Mouse (Mus musculus) Patski (cell line): ENCODE measurements around the gene Iqcd. TPM values are rescaled to one million over a fixed set of nuclear protein-coding genes. Genes with fewer than 3 reads are reported as not detected.

Experiments
- ATAC-seq: fragments of 100-300 bp; one replicate; pipeline ENCODE4 v1.8.0; 2021
- CTCF ChIA-PET: fragments of 350-600 bp; sonication (Branson Sonifier 250); formaldehyde crosslinking; loops from one replicate; lab custom pipeline; 2022; ENCODE audit warnings: inconsistent platforms; lab: Charles Lee
- POLR2A ChIA-PET: fragments of 350-600 bp; sonication (Branson Sonifier 250); formaldehyde crosslinking; loops from one replicate; lab custom pipeline; 2022; ENCODE audit warnings: antibody characterized with exemption, inconsistent platforms; lab: Charles Lee
- DNase-seq: peaks from one replicate; pipeline ENCODE4 v3.0.0-alpha.2; 2011; ENCODE audit warnings: low read depth, low spot score
- H3K27me3 ChIP-seq: fragments of 371-371 bp; one replicate; pipeline ENCODE4 v1.5.1; 2021
- CTCF ChIP-seq: fragments of 100-300 bp; IDR thresholded peaks from one replicate; pipeline ENCODE4 v1.5.1; 2021
- in situ Hi-C: fragments of 300-500 bp; cut with MboI; formaldehyde crosslinking; loops from 3 replicates; pipeline ENCODE4 v1.11.1; 2018; ENCODE audit warnings: low pct_unique_long_range_greater_than_20kb, mixed read lengths
- polyA plus RNA-seq: library from polyadenylated mRNA; unstranded; gene quantifications from one replicate; pipeline ENCODE4 v1.2.3, GENCODE M21; 2021

Iqcd gene
- polyA plus RNA-seq, 1 experiment from 2014 or later = 10.5 TPM

DNA sequence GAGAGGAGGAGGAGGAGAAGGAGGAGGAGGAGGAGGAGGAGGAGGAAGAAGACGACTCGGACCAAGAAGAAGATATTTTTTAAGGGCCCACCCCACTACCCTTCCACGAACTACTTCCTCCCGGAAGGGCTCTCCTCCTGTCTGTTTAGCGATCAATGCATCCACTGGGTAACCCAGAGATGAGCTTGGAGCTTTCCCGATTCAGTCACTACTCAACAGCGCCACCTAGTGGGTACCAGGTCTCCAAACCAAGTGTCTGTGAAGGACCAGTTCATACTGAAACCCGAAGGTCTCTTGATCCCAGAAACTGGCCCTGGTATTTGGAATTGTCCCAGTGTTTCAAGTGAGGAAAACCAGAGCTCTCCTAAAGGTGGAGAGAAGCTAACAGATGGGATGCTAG lies 16.9 kb downstream of the Iqcd start:
- TF ChIP-seq CTCF = no peak
- ChIA-PET CTCF (interaction anchor here (0.7 to 3.0 kb wide), 29 partner anchors 8 to 140 kb away, joined by 3 to 54 read pairs (median 8); partner anchors contain the start of genes Iqcd, Plbd2, Slc8b1 and Tpcn1), POLR2A (interaction anchor here (0.5 to 1.7 kb wide), 4 partner anchors 18 to 110 kb away, joined by 3 to 8 read pairs (median 5); partner anchors contain the start of genes Iqcd and Tpcn1)
- DNase-seq (no peak), ATAC-seq (peak; percentile 49)
- H3K27me3 ChIP-seq = no peaks in the 10 kb centered on the region
- in situ Hi-C loops = loop anchor here (5.0 to 25.0 kb wide), 2 partner anchors 103 to 468 kb away; partner anchors contain the start of gene Plbd2

DNA sequence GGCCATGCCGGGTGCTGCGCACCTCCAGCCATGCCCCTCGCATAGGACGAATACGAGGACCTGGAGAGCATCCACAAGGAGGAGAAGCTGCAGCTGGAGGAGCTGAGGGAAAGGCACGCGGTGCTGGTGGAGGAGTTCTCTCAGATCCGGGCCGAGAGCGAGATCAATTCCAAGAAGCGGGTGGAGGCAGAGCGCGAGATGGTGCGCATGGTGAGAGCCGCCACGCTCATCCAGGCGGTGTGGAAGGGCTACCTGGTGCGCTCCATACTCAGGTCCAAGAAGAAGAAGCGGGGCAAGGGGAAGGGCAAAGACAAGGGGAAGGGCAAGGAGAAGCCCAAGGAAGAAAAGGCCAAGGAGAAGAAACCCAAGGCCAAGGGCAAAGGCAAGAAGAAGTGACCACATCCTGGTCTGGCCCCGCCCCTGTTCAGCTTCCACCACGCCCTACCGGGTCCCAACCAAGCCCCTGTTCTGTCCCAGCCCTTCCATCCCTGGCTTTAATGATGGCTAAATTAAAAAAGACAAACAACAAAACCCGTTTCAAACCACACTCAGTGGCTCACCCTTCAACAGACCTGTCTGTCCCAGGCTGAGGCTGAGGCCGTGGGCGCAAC lies 17.9 kb downstream of the Iqcd start:
- CTCF ChIA-PET = interaction anchor here (0.8 to 3.0 kb wide), 7 partner anchors 13 to 127 kb away, joined by 3 to 54 read pairs (median 11); partner anchors contain the start of genes Iqcd, Slc8b1 and Tpcn1
- no peaks in the 10 kb centered on the region for H3K27me3 ChIP-seq
- no peak for ATAC-seq
- no peak for DNase-seq
- POLR2A ChIA-PET = interaction anchor here (0.7 to 1.7 kb wide), 3 partner anchors 19 to 106 kb away, joined by 3 to 8 read pairs (median 3); partner anchors contain the start of genes Iqcd and Tpcn1
- in situ Hi-C loops = loop anchor here (5.0 to 25.0 kb wide), 2 partner anchors 104 to 469 kb away; partner anchors contain the start of gene Plbd2
- TF ChIP-seq CTCF = no peak

DNA sequence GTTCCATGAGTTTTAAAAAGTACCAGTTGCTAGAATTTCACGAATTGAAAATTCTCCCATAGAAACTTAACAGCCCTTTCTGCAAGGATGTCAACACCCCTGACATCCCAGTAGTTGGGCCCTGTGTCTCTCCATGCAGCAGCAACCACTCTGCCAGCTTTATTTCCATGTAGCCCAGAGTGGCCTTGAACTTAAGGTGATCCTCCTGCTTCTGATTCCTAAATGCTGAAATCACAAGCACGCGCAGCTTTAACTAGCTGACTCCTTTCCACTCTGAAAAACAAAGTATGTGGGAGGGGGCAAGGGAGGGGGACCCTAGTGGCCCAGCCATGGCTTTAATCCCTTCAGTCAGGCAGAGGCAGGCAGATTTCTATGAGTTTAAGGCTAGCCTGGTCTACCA lies 18.5 kb downstream of the Iqcd start:
- CTCF ChIA-PET = no interaction called here
- no peak for ATAC-seq
- in situ Hi-C loops = loop anchor here (5.0 to 25.0 kb wide), 2 partner anchors 105 to 470 kb away; partner anchors contain the start of gene Plbd2
- no peaks in the 10 kb centered on the region for H3K27me3 ChIP-seq
- DNase-seq = no peak
- TF ChIP-seq CTCF = no peak
- POLR2A ChIA-PET = interaction anchor here (0.8 to 1.7 kb wide), 2 partner anchors 19 to 99 kb away, joined by 3 to 8 read pairs; partner anchors contain the start of genes Iqcd and Tpcn1

DNA sequence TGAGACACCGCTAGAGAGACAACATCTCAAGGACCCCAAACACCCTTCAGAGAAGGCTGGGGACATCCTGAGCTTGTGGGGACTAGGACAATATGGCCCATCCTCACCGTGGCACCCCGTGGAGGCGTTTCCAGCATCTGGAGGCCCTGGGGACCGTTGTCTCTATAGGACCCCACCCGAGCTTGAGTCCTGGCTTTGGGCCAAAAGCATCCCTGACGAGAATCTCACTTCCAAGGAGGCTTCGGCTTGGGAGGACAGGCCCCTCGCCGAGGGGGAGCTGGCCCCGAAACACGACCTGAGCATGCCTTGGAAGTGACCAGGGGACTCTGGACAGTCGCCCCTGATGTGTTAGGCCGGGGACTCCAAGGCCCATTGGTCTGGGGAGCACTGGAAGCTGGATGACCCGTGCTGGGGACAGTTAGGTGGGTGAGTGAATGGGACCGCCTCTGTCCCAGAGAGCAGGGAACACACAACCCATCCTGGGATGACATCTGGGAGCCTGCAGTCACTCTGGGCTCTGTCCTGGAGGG lies 20.5 kb downstream of the Iqcd start:
- H3K27me3 ChIP-seq = no peaks in the 10 kb centered on the region
- CTCF ChIA-PET = interaction anchor here (1.2 to 2.1 kb wide), 3 partner anchors 10 to 120 kb away, joined by 3 to 5 read pairs (median 4); no protein-coding TSS in a partner anchor
- in situ Hi-C loops = loop anchor here (5.0 to 25.0 kb wide), 2 partner anchors 107 to 472 kb away; partner anchors contain the start of gene Plbd2
- ATAC-seq (no peak), DNase-seq (no peak)
- TF ChIP-seq CTCF = no peak
- POLR2A ChIA-PET = interaction anchor here (0.9 kb wide), 1 partner anchor 98 kb away, joined by 3 read pairs; no protein-coding TSS in a partner anchor

DNA sequence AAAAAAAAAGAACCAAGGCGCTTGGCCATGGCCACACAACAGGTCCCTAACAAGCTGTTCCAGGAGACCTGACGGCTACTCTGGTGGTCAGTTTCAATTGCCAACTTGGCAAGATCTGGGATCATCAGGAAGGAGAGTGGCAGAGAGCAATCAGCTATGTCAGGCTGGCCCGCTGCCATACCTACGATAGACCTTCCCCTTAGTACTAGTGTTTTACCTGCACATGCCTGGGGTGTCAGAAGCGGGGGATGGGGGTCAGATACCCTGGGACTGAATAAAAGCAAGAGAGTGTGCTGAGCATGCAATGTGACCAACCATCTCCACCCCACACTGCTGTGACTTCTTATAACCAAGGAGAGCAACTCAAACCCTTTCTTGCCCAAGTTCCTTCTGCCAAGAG lies 22.1 kb downstream of the Iqcd start:
- TF ChIP-seq CTCF = no peak
- no peak for DNase-seq
- in situ Hi-C loops = loop anchor here (25.0 kb wide), 1 partner anchor 474 kb away; no protein-coding TSS in a partner anchor
- ATAC-seq = no peak
- H3K27me3 ChIP-seq = no peaks in the 10 kb centered on the region
- CTCF ChIA-PET = interaction anchor here (2.1 kb wide), 1 partner anchor 19 kb away, joined by 5 read pairs; no protein-coding TSS in a partner anchor
- POLR2A ChIA-PET = interaction anchor here (0.6 to 1.1 kb wide), 2 partner anchors 82 to 100 kb away, joined by 3 to 8 read pairs; partner anchors contain the start of gene Slc8b1

DNA sequence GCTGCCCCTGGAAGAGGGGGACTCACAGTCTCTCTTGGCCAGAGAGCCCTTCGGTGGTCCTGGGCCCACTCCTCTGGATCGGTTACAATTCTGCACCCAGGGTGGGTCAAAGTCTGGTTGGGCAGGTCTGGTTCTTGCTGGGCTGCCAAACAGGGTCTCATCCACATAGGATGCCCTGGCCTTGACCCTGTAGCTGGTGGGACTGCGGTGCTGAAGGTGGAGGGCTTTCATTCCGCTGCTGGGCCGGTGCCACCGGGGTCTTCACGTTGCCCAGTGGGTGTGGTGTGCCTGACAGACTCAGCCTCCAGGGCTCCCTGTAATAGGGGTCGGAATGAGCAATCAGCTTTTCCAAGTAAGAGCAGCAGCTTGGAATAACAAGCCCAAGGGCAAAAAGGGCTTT lies 22.6 kb downstream of the Iqcd start:
- ATAC-seq (no peak), DNase-seq (no peak)
- no peaks in the 10 kb centered on the region for H3K27me3 ChIP-seq
- in situ Hi-C loops = loop anchor here (25.0 kb wide), 1 partner anchor 474 kb away; no protein-coding TSS in a partner anchor
- ChIA-PET CTCF (no interaction called here), POLR2A (interaction anchor here (1.1 kb wide), 1 partner anchor 101 kb away, joined by 3 read pairs; the partner anchor contains the start of gene Slc8b1)
- no peak for TF ChIP-seq CTCF

DNA sequence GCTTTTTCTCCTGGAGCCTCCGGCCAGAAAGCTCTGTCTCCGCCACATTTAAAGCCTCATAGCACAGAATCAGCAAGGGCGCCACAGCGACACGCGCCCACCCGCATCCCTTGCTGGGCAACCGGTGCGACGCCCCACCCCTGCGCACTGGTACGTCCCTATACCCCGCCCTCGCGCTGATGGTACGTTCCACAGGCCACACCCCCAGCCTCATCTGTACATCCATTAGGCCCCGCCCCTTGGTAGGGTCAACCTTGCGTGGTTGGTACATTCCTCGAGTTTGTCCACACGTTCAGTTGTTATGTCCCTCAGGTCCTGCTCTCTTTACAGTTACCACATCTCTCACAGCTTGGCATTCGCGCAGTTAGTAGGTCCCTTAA lies 23.6 kb downstream of the Iqcd start, which contains the start of the genes Rita1 and Ddx54:
Gene Rita1, minus strand, starts transcription at position 148 of the 380 bp plus-strand sequence.
Gene Ddx54, plus strand, starts transcription at position 298 of the 380 bp plus-strand sequence.
- CTCF ChIA-PET = no interaction called here
- POLR2A ChIA-PET = no interaction called here
- DNase-seq (no peak), ATAC-seq (peak; percentile 60)
- TF ChIP-seq CTCF = no peak
- no peaks in the 10 kb centered on the region for H3K27me3 ChIP-seq
- in situ Hi-C loops = loop anchor here (25.0 kb wide), 1 partner anchor 475 kb away; no protein-coding TSS in a partner anchor

DNA sequence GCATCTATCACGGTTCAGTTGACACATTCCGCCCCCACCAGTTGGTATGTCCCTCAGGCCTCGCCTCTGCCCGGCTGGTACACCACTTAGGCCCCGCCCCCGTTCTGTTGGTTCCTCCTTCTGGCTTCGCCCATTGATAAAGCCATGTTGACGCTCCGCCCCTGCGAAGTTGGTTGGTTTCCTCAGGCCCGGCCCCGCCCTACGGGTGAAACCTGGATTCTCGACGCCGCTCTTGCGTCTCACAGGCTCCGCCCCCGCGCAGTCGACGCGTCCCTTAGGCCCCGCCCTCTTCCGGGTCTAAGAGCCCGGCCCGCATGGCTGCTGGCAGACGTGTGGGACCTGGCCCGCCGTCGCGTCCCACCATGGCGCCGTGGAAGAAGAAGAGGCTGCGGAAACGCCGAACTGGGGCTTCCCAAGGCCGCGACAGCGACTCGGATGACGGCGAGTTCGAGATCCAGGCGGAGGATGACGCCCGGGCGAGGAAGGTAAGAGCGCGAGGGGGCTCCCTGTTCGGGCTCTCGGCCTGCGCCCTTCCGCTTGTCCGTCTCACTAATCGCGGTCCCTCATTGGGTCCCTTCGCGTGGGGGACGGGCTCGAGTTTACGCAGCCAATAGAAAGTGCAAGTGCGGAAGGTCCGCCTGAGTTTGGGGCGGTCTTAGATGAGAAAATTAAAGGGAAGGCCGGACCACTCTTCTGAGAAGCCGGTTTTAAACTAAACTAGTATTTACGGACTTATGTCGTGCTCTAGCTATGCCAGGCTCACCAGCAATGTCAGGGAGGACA lies 24.2 kb downstream of the Iqcd start:
- POLR2A ChIA-PET = no interaction called here
- no peak for TF ChIP-seq CTCF

DNA sequence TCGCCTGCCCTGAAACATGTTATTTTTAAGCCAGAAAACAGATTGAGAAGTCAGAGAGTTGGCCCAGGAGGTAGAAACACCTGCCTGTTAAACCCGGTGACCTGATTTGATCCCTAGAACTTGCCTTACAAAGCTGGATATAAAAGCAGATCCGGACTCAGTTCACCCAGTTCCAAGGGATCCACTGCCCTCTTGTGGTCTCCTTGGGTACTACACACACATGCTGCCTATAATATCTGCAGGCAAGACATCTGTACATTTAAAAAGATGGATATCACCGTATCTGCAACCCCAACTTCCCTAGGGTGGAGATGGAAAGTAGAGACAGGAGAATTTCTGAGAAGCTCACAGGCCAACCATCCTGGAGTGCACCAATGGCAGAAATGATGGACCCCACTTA lies 27.1 kb downstream of the Iqcd start:
- in situ Hi-C loops = loop anchor here (5.0 to 25.0 kb wide), 2 partner anchors 61 to 479 kb away; no protein-coding TSS in a partner anchor
- ChIA-PET CTCF (interaction anchor here (1.0 to 8.9 kb wide), 4 partner anchors 11 to 59 kb away, joined by 3 to 74 read pairs (median 8); no protein-coding TSS in a partner anchor), POLR2A (interaction anchor here (2.3 kb wide), 1 partner anchor 11 kb away, joined by 7 read pairs; no protein-coding TSS in a partner anchor)
- DNase-seq (no peak), ATAC-seq (no peak)
- no peaks in the 10 kb centered on the region for H3K27me3 ChIP-seq
- TF ChIP-seq CTCF = no peak

More for the DNA sequence above, 24.2 kb downstream of the Iqcd start:
- H3K27me3 ChIP-seq = no peaks in the 10 kb centered on the region
- in situ Hi-C loops = loop anchor here (25.0 kb wide), 1 partner anchor 476 kb away; no protein-coding TSS in a partner anchor
- CTCF ChIA-PET = interaction anchor here (2.1 kb wide), 1 partner anchor 7 kb away, joined by 8 read pairs; no protein-coding TSS in a partner anchor
- ATAC-seq (peak; percentile 94), DNase-seq (peak; percentile 100)
